Mouse (Mus musculus) heart, embryonic 11.5 days (tissue): ENCODE measurements around the gene Gm10570. TPM values are rescaled to one million over a fixed set of nuclear protein-coding genes. Genes with fewer than 3 reads are reported as not detected.

Experiments
- ATAC-seq: fragments of 200-750 bp; cut with Nextera tagmentation; replicated peaks from 2 replicates; pipeline ENCODE4 v1.8.0; 2017; ENCODE audit warnings: moderate library complexity; ENCODE audit not compliant: insufficient number of reproducible peaks, low FRiP score, low TSS enrichment
- H3K27ac ChIP-seq: fragments of 300-500 bp; sonication (generic); 2 replicates; pipeline ENCODE4 v1.5.1; 2014; ENCODE audit warnings: mild to moderate bottlenecking, low read depth, low read length
- H3K27me3 ChIP-seq: fragments of 300-500 bp; sonication (generic); 2 replicates; pipeline ENCODE4 v1.6.1; 2014; ENCODE audit warnings: mild to moderate bottlenecking, low read length, mixed read lengths; ENCODE audit not compliant: control insufficient read depth, insufficient read depth
- H3K36me3 ChIP-seq: fragments of 300-500 bp; sonication (generic); 2 replicates; pipeline ENCODE4 v1.6.1; 2014; ENCODE audit warnings: mild to moderate bottlenecking, low read length, moderate library complexity, mixed read lengths; ENCODE audit not compliant: control insufficient read depth, insufficient read depth
- H3K4me1 ChIP-seq: fragments of 300-500 bp; sonication (generic); 2 replicates; pipeline ENCODE4 v1.6.1; 2014; ENCODE audit warnings: low read length; ENCODE audit not compliant: control insufficient read depth, insufficient read depth
- H3K4me2 ChIP-seq: fragments of 300-500 bp; sonication (generic); 2 replicates; pipeline ENCODE4 v1.6.1; 2014; ENCODE audit warnings: mild to moderate bottlenecking, moderate library complexity
- H3K4me3 ChIP-seq: fragments of 300-500 bp; sonication (generic); 2 replicates; pipeline ENCODE4 v1.5.1; 2014; ENCODE audit warnings: low read depth, low read length
- H3K9ac ChIP-seq: fragments of 300-500 bp; sonication (generic); 2 replicates; pipeline ENCODE4 v1.6.1; 2014; ENCODE audit warnings: mild to moderate bottlenecking, low read depth, low read length, moderate library complexity
- H3K9me3 ChIP-seq: fragments of 300-500 bp; sonication (generic); replicated peaks from 2 replicates; pipeline ENCODE4 v1.6.1; 2016; ENCODE audit warnings: low read length; ENCODE audit not compliant: control insufficient read depth
- WGBS: fragments of 180-500 bp; shearing (Covaris S2); extraction: QIAGEN DNeasy Blood & Tissue Kit; methylation state at CpG from one replicate; pipeline ENCODE4 v1.1.7; 2014; ENCODE audit not compliant: insufficient replicate concordance; 5-methylcytosine and 5-hydroxymethylcytosine counted together
- polyA plus RNA-seq: library from polyadenylated mRNA; unstranded; fragments of >200 nt; fragmentation: Nextera tagmentation; extraction: Ambion mirVana; gene quantifications from 2 replicates; pipeline ENCODE4 v1.2.1, GENCODE M21; 2014

Gene Gm10570
- polyA plus RNA-seq, 1 experiment from 2014 or later: not detected

DNA sequence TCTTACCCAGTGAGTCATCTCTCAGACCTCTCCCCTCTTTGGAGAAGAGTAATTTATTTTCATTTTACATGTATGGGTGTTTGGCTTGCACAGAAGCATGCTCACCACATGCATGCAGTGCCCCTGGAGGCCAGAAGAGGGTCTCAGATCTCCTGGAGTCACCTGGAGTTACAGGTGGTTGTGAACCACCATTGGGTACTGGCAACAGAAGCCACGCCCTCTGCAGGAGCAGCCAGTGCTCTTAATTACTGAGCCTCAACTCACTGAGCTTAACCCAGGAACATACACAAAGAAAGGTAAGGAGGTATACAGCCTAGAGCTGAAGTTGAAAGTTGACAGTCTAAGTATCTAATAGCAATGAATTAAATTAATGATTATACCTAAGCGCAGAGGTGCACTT, 17.0 kb upstream of the Gm10570 start:
- Histone ChIP-seq H3K4me3 (no peak overlapping the region), H3K4me2 (no peak overlapping the region), H3K9me3 (no peaks in the 10 kb centered on the region), H3K4me1 (peaks cover 14% of the 10 kb centered on the region), H3K36me3 (peaks cover 15% of the 10 kb centered on the region), H3K9ac (no peak overlapping the region), H3K27me3 (no peaks in the 10 kb centered on the region), H3K27ac (no peak overlapping the region)
- ATAC-seq: no peak
- WGBS: 98% methylated on average over 2 of the region's 2 CpGs

DNA sequence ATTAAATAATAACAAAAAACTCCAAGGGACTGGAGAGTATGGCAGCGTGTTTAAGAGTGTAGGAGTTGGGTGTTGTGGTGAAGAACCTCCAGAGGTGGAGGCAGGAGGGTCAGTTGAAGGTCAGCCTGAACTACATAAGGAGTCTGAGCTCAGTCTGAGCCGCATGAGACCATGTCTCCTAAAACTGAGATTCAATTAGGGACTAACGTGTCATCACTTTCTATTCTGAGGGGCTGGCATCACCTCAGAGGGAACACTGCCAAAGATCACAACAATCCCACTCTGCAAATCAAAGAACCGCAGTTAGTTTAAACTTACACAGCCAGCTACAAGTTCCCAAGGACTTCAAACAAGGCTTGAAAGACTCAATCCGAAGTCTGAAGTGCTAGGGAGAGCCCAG, 15.1 kb upstream of the Gm10570 start:
- no peak overlapping the region for H3K4me3 ChIP-seq
- peaks cover 18% of the 10 kb centered on the region for H3K4me1 ChIP-seq
- peak overlapping the region; percentile 36; the same call in 1 of the 2 replicates for H3K9ac ChIP-seq
- H3K36me3 ChIP-seq: peaks cover 15% of the 10 kb centered on the region
- no peaks in the 10 kb centered on the region for H3K27me3 ChIP-seq
- no peak for ATAC-seq
- WGBS: 43% methylated on average over 5 of the region's 5 CpGs
- no peaks in the 10 kb centered on the region for H3K9me3 ChIP-seq
- 0 out of 2 replicates have a peak overlapping the region, but pooled peaks have one; percentile 7 for H3K4me2 ChIP-seq
- peak overlapping the region; percentile 38; the same call in 1 of the 2 replicates for H3K27ac ChIP-seq

DNA sequence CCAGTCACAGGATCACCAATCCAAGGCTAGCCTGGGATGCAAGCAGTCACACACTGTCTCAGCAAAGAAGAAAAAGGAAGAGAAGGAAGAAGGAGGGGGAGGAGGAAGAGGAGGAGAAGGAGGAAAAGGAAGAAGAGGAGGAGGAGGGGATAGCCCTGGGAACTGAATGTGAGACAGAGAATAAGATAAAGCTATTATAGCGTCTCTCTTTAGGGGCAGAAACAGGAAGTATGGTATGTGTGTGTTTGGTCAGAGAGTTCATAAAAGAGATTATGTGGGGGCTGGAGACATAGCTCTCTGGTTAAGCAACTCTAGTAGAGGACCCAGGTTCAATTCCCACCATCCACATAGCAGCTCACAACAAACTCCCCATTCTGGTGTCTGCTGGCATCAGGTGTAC, 14.7 kb upstream of the Gm10570 start:
- 68% methylated on average over 1 of the region's 1 CpGs for WGBS
- H3K9ac ChIP-seq: peak overlapping the region; percentile 36; the same call in 1 of the 2 replicates
- H3K4me3 ChIP-seq: no peak overlapping the region
- H3K27me3 ChIP-seq: no peaks in the 10 kb centered on the region
- H3K36me3 ChIP-seq: peaks cover 15% of the 10 kb centered on the region
- no peaks in the 10 kb centered on the region for H3K9me3 ChIP-seq
- peak overlapping the region; percentile 32; the same call in 1 of the 2 replicates for H3K27ac ChIP-seq
- H3K4me2 ChIP-seq: 0 out of 2 replicates have a peak overlapping the region, but pooled peaks have one; percentile 7
- H3K4me1 ChIP-seq: peaks cover 22% of the 10 kb centered on the region
- no peak for ATAC-seq

DNA sequence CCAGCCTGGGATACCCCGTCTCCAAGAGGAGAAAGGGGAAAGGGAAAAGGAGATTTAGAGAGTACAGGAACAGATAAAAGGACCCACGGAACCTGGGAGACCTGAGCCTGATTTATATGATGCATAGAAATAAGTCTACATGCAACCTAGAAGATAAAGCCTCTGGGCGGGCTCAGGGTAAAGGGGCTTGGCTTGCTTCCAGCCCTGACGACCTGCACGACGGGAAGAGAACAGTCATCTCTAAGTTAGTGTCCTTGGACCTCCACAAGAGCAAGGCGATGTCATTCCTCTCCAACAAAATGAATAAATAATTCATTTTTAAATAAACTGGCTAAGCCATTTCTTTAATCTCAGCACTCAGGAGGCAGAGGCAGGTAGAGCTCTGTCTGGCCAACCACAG, 14.1 kb upstream of the Gm10570 start:
- H3K36me3 ChIP-seq: peaks cover 15% of the 10 kb centered on the region
- no peak overlapping the region for H3K9ac ChIP-seq
- no peak overlapping the region for H3K4me3 ChIP-seq
- H3K27me3 ChIP-seq: no peaks in the 10 kb centered on the region
- no peak for ATAC-seq
- no peaks in the 10 kb centered on the region for H3K9me3 ChIP-seq
- H3K4me1 ChIP-seq: peaks cover 25% of the 10 kb centered on the region
- no peak overlapping the region for H3K4me2 ChIP-seq
- H3K27ac ChIP-seq: no peak overlapping the region
- 74% methylated on average over 7 of the region's 7 CpGs for WGBS

DNA sequence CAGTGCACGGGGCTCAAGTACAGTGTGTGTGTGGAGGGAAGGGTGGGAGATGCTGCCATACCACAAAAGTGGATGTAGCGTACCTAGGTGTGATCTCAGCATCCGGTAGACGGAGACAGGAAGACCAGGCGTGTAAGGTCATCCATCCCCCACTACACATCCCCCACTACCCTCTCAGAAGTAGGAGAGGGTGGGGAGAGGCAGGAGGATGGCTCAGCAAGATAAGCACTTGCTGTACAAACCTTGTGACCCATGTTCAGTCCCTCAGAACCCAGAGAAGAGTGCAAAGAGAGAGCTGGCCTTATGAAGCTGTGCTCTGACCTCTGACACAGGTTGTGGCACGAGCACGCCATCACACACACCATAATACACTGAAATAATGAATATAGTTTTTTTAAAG, 13.2 kb upstream of the Gm10570 start:
- H3K27ac ChIP-seq: no peak overlapping the region
- no peaks in the 10 kb centered on the region for H3K9me3 ChIP-seq
- H3K27me3 ChIP-seq: no peaks in the 10 kb centered on the region
- ATAC-seq: no peak; the same call in 1 of the 2 replicates
- H3K4me3 ChIP-seq: no peak overlapping the region
- peaks cover 15% of the 10 kb centered on the region for H3K36me3 ChIP-seq
- H3K4me2 ChIP-seq: no peak overlapping the region
- peaks cover 29% of the 10 kb centered on the region for H3K4me1 ChIP-seq
- no peak overlapping the region for H3K9ac ChIP-seq
- WGBS: 88% methylated on average over 7 of the region's 7 CpGs

DNA sequence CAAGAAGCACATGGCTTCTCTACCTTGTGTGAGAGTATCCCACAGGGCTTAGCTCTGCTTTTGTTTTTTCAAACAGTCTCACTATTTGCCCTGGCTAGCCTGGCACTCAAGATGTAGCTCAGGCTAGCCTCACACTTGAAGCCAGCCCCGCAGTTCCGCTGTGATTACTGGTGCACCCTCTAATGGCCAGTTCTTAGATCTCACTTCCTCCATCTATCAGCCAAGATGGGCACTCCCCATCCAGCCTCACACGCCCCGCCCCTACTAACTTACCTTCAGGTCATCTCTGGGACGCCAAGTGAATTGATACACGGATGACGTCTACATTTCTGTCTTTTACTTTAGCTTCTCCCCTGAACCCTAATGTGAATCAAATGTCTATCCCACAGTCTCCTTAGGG, 11.1 kb upstream of the Gm10570 start:
- no peaks in the 10 kb centered on the region for H3K9me3 ChIP-seq
- peaks cover 12% of the 10 kb centered on the region for H3K36me3 ChIP-seq
- H3K4me3 ChIP-seq: no peak overlapping the region
- peaks cover 41% of the 10 kb centered on the region for H3K4me1 ChIP-seq
- no peaks in the 10 kb centered on the region for H3K27me3 ChIP-seq
- ATAC-seq: no peak
- H3K27ac ChIP-seq: no peak overlapping the region
- WGBS: 79% methylated on average over 7 of the region's 7 CpGs
- H3K9ac ChIP-seq: no peak overlapping the region
- no peak overlapping the region for H3K4me2 ChIP-seq

DNA sequence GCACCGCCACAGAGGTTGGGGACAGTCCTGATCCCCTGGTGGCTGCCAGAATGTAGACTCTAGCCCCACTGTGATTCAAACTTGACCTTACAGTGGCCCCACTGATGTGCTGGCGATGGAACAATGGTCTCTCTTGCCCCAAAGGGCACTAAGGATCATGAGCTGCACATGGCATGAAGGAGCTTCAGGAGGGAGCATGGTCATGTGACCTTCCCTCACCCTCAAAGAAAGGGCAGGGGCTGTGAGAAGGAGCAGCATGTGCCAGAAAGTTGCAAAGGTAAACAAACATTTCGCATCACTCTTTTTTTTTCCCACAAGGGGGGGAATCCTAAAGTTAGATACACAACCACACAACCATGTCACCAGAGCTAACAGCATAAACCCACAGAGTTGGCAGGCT, 9.6 kb upstream of the Gm10570 start:
- no peak for ATAC-seq
- WGBS: 68% methylated on average over 3 of the region's 3 CpGs
- Histone ChIP-seq H3K4me1 (peaks cover 33% of the 10 kb centered on the region), H3K36me3 (peaks cover 15% of the 10 kb centered on the region), H3K9me3 (no peaks in the 10 kb centered on the region), H3K27me3 (no peaks in the 10 kb centered on the region), H3K4me3 (no peak overlapping the region), H3K9ac (no peak overlapping the region), H3K27ac (no peak overlapping the region), H3K4me2 (no peak overlapping the region)

DNA sequence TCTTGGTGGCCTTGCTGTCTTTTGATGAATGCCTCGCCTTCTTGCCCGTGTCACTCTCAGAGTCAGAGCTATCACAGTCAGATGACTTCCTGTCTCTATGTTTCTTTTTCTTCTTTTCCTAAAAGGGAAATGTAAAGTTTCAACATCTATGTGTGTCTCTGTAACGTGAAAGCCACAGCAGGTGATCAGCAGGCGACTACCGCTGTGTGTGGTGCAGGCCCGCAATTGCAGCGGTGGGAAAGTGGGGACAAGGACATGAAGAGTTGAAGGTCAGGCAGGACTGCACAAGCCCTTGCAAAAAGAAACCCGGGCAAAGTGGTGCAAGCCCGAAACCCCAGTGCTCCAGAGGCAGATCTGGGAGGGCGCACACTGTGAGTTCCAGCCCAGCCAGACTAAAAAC, 8.2 kb upstream of the Gm10570 start:
- Histone ChIP-seq H3K4me1 (peaks cover 27% of the 10 kb centered on the region), H3K4me3 (no peak overlapping the region), H3K9me3 (no peaks in the 10 kb centered on the region), H3K36me3 (peaks cover 17% of the 10 kb centered on the region), H3K4me2 (no peak overlapping the region), H3K27ac (peak overlapping the region; percentile 77; the same call in 1 of the 2 replicates), H3K27me3 (no peaks in the 10 kb centered on the region), H3K9ac (no peak overlapping the region)
- WGBS: 68% methylated on average over 10 of the region's 10 CpGs
- ATAC-seq: no peak

DNA sequence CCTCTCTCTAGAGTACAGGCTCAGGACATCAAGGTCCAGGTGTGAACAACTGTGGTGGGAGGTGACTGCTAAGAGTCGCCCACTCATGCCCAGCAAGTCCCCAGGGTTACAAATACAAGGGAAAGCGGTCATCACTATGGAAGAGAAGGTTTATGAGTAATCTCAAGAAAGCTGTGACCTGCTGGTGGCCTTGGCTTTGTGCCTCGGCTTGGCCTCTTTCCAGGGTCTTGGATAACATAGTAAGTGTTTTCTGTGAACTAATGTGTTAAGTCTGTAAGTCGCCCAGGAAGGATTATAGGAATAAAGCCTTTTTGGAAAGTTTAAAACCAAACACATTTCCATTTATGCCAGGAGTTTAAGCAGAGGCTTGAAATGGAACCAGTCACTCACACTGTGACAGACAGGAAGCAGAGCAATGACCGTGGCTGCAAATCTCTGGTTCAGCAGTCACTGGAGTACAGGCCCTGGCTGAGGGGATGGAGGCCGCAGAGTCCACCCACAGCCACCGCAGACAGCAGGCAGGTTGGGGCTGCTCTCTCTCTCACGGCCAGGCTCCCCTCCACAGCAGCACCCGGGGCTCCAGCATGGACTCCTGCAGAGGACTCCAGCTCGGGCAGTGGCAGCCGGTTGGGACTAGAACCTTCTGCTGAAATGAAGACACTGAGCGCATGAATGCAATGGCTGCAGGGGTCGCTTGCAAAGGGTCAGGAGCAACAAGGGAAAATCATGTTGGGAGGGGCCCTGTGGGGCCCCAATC, 7.5 kb upstream of the Gm10570 start:
- Histone ChIP-seq H3K4me1 (peaks cover 27% of the 10 kb centered on the region), H3K4me3 (no peak overlapping the region), H3K4me2 (no peak overlapping the region), H3K9me3 (no peaks in the 10 kb centered on the region), H3K9ac (peak overlapping the region; percentile 58), H3K27me3 (no peaks in the 10 kb centered on the region), H3K36me3 (peaks cover 17% of the 10 kb centered on the region), H3K27ac (peak overlapping the region; percentile 77)
- WGBS: 64% methylated on average over 13 of the region's 13 CpGs
- ATAC-seq: no peak
